Mouse (Mus musculus): ENCODE data around the gene 1700017D01Rik. TPM values are rescaled to one million over a fixed set of nuclear protein-coding genes. Genes with fewer than 3 reads are reported as not detected.
A peak's percentile ranks its signal among the peaks of the same experiment; 100 is the strongest.

The 1700017D01Rik gene
- polyA plus RNA-seq, 1 experiment from 2014 or later = not detected

- no peaks in the 10 kb centered on the region for H3K36me3 ChIP-seq (ENCODE audit: control insufficient read depth, insufficient read depth, low read length)
- peaks cover 6% of the 10 kb centered on the region; the same call in 1 of the 2 replicates for H3K4me1 ChIP-seq (ENCODE audit: control insufficient read depth, insufficient read depth, low read length)
- no peak overlapping the region for H3K9ac ChIP-seq (ENCODE audit: low read depth, low read length)
- no peaks in the 10 kb centered on the region for H3K27me3 ChIP-seq (replicated peaks; ENCODE audit: control insufficient read depth, insufficient read depth, low read length)
- H3K4me2 ChIP-seq (ENCODE audit: low read depth, low read length) = no peak overlapping the region
- no peaks in the 10 kb centered on the region for H3K9me3 ChIP-seq (ENCODE audit: control insufficient read depth, low read length)
- H3K4me3 ChIP-seq (ENCODE audit: low read length) = no peak overlapping the region
- ATAC-seq = peak; percentile 36; the same call in 1 of the 2 replicates
- WGBS = 48% methylated on average over 5 of the region's 5 CpGs
- no peak overlapping the region for H3K27ac ChIP-seq (ENCODE audit: low read length)
Observed at GRCm38 (mm10) chr19:11052877-11053276, 77.8 kb downstream of the 1700017D01Rik start.

GRCm38 (mm10) chr19:11050286-11050685, 80.4 kb downstream of the 1700017D01Rik start:
- WGBS = 49% methylated on average over 2 of the region's 2 CpGs
- H3K4me3 ChIP-seq (ENCODE audit: low read length) = no peak overlapping the region
- no peaks in the 10 kb centered on the region for H3K9me3 ChIP-seq (ENCODE audit: control insufficient read depth, low read length)
- no peak for ATAC-seq
- H3K4me2 ChIP-seq (ENCODE audit: low read depth, low read length) = no peak overlapping the region
- no peak overlapping the region for H3K27ac ChIP-seq (ENCODE audit: low read length)
- H3K36me3 ChIP-seq (ENCODE audit: control insufficient read depth, insufficient read depth, low read length) = no peaks in the 10 kb centered on the region
- H3K9ac ChIP-seq (ENCODE audit: low read depth, low read length) = no peak overlapping the region
- peaks cover 8% of the 10 kb centered on the region; the same call in 1 of the 2 replicates for H3K4me1 ChIP-seq (ENCODE audit: control insufficient read depth, insufficient read depth, low read length)
- no peaks in the 10 kb centered on the region for H3K27me3 ChIP-seq (replicated peaks; ENCODE audit: control insufficient read depth, insufficient read depth, low read length)

GRCm38 (mm10) chr19:11049426-11049825, 81.2 kb downstream of the 1700017D01Rik start:
- no peaks in the 10 kb centered on the region for H3K9me3 ChIP-seq (ENCODE audit: control insufficient read depth, low read length)
- peaks cover 12% of the 10 kb centered on the region; the same call in 1 of the 2 replicates for H3K4me1 ChIP-seq (ENCODE audit: control insufficient read depth, insufficient read depth, low read length)
- H3K36me3 ChIP-seq (ENCODE audit: control insufficient read depth, insufficient read depth, low read length) = no peaks in the 10 kb centered on the region
- ATAC-seq = peak; percentile 49
- no peaks in the 10 kb centered on the region for H3K27me3 ChIP-seq (replicated peaks; ENCODE audit: control insufficient read depth, insufficient read depth, low read length)
- H3K4me3 ChIP-seq (ENCODE audit: low read length) = no peak overlapping the region
- H3K27ac ChIP-seq (ENCODE audit: low read length) = peak overlapping the region; percentile 19; the same call in 1 of the 2 replicates
- no peak overlapping the region for H3K9ac ChIP-seq (ENCODE audit: low read depth, low read length)
- no peak overlapping the region for H3K4me2 ChIP-seq (ENCODE audit: low read depth, low read length)

- Histone ChIP-seq H3K9ac (ENCODE audit: low read depth, low read length) (no peak overlapping the region), H3K4me2 (ENCODE audit: low read depth, low read length) (no peak overlapping the region), H3K36me3 (ENCODE audit: control insufficient read depth, insufficient read depth, low read length) (no peaks in the 10 kb centered on the region), H3K4me1 (ENCODE audit: control insufficient read depth, insufficient read depth, low read length) (peaks cover 12% of the 10 kb centered on the region; the same call in 1 of the 2 replicates), H3K27me3 (replicated peaks; ENCODE audit: control insufficient read depth, insufficient read depth, low read length) (no peaks in the 10 kb centered on the region), H3K27ac (ENCODE audit: low read length) (no peak overlapping the region), H3K4me3 (ENCODE audit: low read length) (no peak overlapping the region), H3K9me3 (ENCODE audit: control insufficient read depth, low read length) (no peaks in the 10 kb centered on the region)
- whole genome bisulfite sequencing = 77% methylated on average over 1 of the region's 1 CpGs
- ATAC-seq = no peak
Observed at GRCm38 (mm10) chr19:11048503-11048902, 82.2 kb downstream of the 1700017D01Rik start.

- no peak overlapping the region for H3K9ac ChIP-seq (ENCODE audit: low read depth, low read length)
- H3K27me3 ChIP-seq (replicated peaks; ENCODE audit: control insufficient read depth, insufficient read depth, low read length) = no peaks in the 10 kb centered on the region
- no peak for ATAC-seq
- H3K9me3 ChIP-seq (ENCODE audit: control insufficient read depth, low read length) = no peaks in the 10 kb centered on the region
- no peak overlapping the region for H3K4me3 ChIP-seq (ENCODE audit: low read length)
- H3K4me2 ChIP-seq (ENCODE audit: low read depth, low read length) = no peak overlapping the region
- H3K36me3 ChIP-seq (ENCODE audit: control insufficient read depth, insufficient read depth, low read length) = no peaks in the 10 kb centered on the region
- peaks cover 12% of the 10 kb centered on the region; the same call in 1 of the 2 replicates for H3K4me1 ChIP-seq (ENCODE audit: control insufficient read depth, insufficient read depth, low read length)
- 67% methylated on average over 6 of the region's 6 CpGs for WGBS
- H3K27ac ChIP-seq (ENCODE audit: low read length) = no peak overlapping the region
Observed at GRCm38 (mm10) chr19:11048009-11048408, 82.7 kb downstream of the 1700017D01Rik start.

Other genes with a start within 250 kb of the 1700017D01Rik start
- 72.8 and 78.7 TPM in 2 replicates for gene Tmem109, start 248.9 kb downstream of the 1700017D01Rik start, polyA plus RNA-seq (2015; fragmentation: Nextera tagmentation; extraction: Ambion mirVana)
- 32.1 and 35.0 TPM in 2 replicates for gene Prpf19, start 235.6 kb downstream of the 1700017D01Rik start, polyA plus RNA-seq (2015; fragmentation: Nextera tagmentation; extraction: Ambion mirVana)
- gene Zp1, start 210.2 kb downstream of the 1700017D01Rik start, polyA plus RNA-seq (2015; fragmentation: Nextera tagmentation; extraction: Ambion mirVana) = not detected in 2 replicates
- 0.05 and 0.11 TPM in 2 replicates for gene Ptgdr2, start 193.7 kb downstream of the 1700017D01Rik start, polyA plus RNA-seq (2015; fragmentation: Nextera tagmentation; extraction: Ambion mirVana)
- gene Ccdc86, start 181.6 kb downstream of the 1700017D01Rik start, polyA plus RNA-seq (2015; fragmentation: Nextera tagmentation; extraction: Ambion mirVana) = 25.6 and 29.4 TPM in 2 replicates
- gene Ms4a10, start 156.2 kb downstream of the 1700017D01Rik start, polyA plus RNA-seq (2015; fragmentation: Nextera tagmentation; extraction: Ambion mirVana) = 111 and 159 TPM in 2 replicates
- gene Ms4a15, start 137.6 kb downstream of the 1700017D01Rik start, polyA plus RNA-seq (2015; fragmentation: Nextera tagmentation; extraction: Ambion mirVana) = 0.31 and 0.37 TPM in 2 replicates
- gene Ms4a18, start 112.8 kb downstream of the 1700017D01Rik start, polyA plus RNA-seq (2015; fragmentation: Nextera tagmentation; extraction: Ambion mirVana) = 40.6 and 41.9 TPM in 2 replicates
- gene Ms4a8a, start 49.8 kb downstream of the 1700017D01Rik start, polyA plus RNA-seq (2015; fragmentation: Nextera tagmentation; extraction: Ambion mirVana) = 37.6 and 39.5 TPM in 2 replicates
- gene 1700025F22Rik, start 34.4 kb upstream of the 1700017D01Rik start, polyA plus RNA-seq (2015; fragmentation: Nextera tagmentation; extraction: Ambion mirVana) = not detected in 2 replicates
- gene Ms4a13, start 65.9 kb upstream of the 1700017D01Rik start, polyA plus RNA-seq (2015; fragmentation: Nextera tagmentation; extraction: Ambion mirVana) = not detected in 2 replicates
- 0.37 and 0.38 TPM in 2 replicates for gene Ms4a12, start 101.6 kb upstream of the 1700017D01Rik start, polyA plus RNA-seq (2015; fragmentation: Nextera tagmentation; extraction: Ambion mirVana)
- gene Ms4a1, start 135.4 kb upstream of the 1700017D01Rik start, polyA plus RNA-seq (2015; fragmentation: Nextera tagmentation; extraction: Ambion mirVana) = 0.07 TPM in 1 of 2 replicates, not detected in the other
- gene Ms4a5, start 153.0 kb upstream of the 1700017D01Rik start, polyA plus RNA-seq (2015; fragmentation: Nextera tagmentation; extraction: Ambion mirVana) = not detected in 2 replicates
- gene Ms4a14, start 183.6 kb upstream of the 1700017D01Rik start, polyA plus RNA-seq (2015; fragmentation: Nextera tagmentation; extraction: Ambion mirVana) = 0.02 TPM in 1 of 2 replicates, not detected in the other
- gene Ms4a7, start 205.3 kb upstream of the 1700017D01Rik start, polyA plus RNA-seq (2015; fragmentation: Nextera tagmentation; extraction: Ambion mirVana) = 3.9 and 4.0 TPM in 2 replicates
- gene Ms4a4a, start 244.6 kb upstream of the 1700017D01Rik start, polyA plus RNA-seq (2015; fragmentation: Nextera tagmentation; extraction: Ambion mirVana) = 7.2 and 9.6 TPM in 2 replicates